Mouse (Mus musculus) spleen, adult 18-20 months (tissue): ENCODE measurements around the gene Hydin.

Experiments used
- DNase-seq, 2 experiments: peaks; one replicate each; pipeline ENCODE4 v3.0.0; 2022; ENCODE audit warnings: mixed read lengths in 2 of 2

Gene Hydin

GRCm38 (mm10) chr8:110644422-110644821 is 377.6 kb downstream of the Hydin start:
- no peak for DNase-seq

- DNase-seq, result no peak
These were observed 378.1 kb downstream of the Hydin start for GRCm38 (mm10) chr8:110644901-110645300.

- DNase-seq, result no peak
These were observed 378.6 kb downstream of the Hydin start for GRCm38 (mm10) chr8:110645340-110645739.

- peak; percentile 17 to 40 for DNase-seq
These were observed 379.3 kb downstream of the Hydin start for GRCm38 (mm10) chr8:110646064-110646463.

- no peak for DNase-seq
These were observed 381.8 kb downstream of the Hydin start for GRCm38 (mm10) chr8:110648577-110648976.

GRCm38 (mm10) chr8:110649286-110649685 is 382.5 kb downstream of the Hydin start:
- DNase-seq, result no peak

GRCm38 (mm10) chr8:110650838-110651237 is 384.1 kb downstream of the Hydin start:
- DNase-seq, result no peak

GRCm38 (mm10) chr8:110651847-110652246 is 385.1 kb downstream of the Hydin start:
- DNase-seq, result no peak

GRCm38 (mm10) chr8:110654075-110655060 is 387.6 kb downstream of the Hydin start:
- DNase-seq, result no peak

- DNase-seq, result no peak
These were observed 389.1 kb downstream of the Hydin start for GRCm38 (mm10) chr8:110655827-110656226.

GRCm38 (mm10) chr8:110657661-110658060 is 390.9 kb downstream of the Hydin start:
- no peak for DNase-seq
